Mouse (Mus musculus) thymus, postnatal 36 days (tissue): ENCODE results near the gene Catsperd.
A peak's percentile ranks its signal among the peaks of the same experiment; 100 is the strongest.

Experiments
- DNase-seq, 2 experiments: peaks; one replicate each; pipeline ENCODE4 v3.0.0; 2022; ENCODE audit warnings: mixed read lengths in 2 of 2

Catsperd gene

DNA sequence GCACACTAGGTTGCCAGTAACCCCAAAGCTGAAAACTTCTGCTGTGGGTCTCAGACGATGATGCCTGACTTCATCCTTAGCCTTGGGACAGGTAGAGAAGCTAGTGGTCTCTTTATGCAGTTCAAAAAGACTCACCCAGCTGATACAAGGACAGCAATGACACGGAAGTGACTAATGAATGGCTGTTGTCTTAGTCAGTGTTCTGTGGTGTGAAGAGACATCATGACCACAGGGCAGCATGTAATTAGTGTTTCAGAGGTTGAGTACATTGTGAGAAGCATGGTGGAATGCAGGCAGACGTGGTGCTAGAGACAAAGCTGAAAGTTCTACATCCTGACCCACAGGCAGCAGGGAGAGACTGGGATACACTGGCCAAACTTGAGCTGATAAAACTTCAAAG lies 39.6 kb downstream of the Catsperd start:
- DNase-seq: no peak

DNA sequence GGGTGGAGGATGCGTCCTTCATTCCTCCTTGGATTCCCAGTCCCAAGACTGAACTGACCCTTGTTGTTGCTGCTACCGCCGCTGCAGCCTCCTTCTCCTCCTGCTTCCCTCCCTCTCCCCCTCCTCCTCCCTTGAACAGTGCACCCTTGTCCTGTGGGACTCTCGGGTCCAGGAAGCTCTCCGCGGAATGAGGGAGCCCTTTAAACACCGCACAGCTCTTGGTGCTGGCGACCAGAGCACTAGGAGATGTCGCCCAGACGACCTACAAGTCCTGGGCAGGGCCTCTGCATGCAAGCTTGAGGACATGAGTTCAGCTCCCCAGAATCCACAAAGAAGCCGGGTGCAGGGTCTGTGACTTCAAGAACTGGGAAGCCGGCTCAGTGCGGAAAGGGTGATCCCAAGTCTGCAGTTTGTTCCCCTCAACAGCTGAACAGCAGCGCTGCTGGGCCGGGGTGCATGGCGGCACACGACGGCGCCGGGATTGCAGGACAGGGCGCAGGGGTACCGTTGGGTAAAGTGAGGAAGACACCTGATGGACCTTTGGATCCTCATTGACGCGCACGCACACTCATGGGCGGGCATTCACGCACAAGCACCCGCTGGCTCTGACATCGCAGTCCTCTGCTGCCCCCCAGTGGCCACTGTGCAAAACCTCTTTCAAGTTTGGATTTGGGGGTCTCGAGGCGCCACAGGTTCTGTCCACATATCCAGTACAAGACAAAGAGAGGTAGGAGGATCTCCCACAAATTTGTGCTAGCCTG lies 40.6 kb downstream of the Catsperd start:
- DNase-seq: peak; percentile 80 to 83

DNA sequence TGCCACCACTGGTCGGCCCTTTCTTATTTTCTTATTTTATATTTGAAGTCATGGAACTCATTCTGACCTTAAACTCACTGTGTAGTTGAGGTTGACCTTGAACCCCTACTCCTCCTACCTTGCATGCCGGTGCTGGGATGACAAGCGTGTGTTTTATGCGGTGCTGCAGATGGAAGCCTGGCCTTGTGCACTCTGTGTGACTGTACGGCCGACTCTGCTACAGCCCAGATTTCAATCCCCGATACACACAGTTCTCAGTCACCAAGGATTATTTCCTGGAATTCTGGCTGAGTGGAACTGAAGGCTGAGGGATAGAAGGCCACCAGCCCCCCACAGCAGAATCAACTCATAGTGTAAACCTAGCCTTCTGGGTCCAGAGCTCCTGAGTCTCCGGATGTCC lies 41.8 kb downstream of the Catsperd start:
- DNase-seq: no peak

DNA sequence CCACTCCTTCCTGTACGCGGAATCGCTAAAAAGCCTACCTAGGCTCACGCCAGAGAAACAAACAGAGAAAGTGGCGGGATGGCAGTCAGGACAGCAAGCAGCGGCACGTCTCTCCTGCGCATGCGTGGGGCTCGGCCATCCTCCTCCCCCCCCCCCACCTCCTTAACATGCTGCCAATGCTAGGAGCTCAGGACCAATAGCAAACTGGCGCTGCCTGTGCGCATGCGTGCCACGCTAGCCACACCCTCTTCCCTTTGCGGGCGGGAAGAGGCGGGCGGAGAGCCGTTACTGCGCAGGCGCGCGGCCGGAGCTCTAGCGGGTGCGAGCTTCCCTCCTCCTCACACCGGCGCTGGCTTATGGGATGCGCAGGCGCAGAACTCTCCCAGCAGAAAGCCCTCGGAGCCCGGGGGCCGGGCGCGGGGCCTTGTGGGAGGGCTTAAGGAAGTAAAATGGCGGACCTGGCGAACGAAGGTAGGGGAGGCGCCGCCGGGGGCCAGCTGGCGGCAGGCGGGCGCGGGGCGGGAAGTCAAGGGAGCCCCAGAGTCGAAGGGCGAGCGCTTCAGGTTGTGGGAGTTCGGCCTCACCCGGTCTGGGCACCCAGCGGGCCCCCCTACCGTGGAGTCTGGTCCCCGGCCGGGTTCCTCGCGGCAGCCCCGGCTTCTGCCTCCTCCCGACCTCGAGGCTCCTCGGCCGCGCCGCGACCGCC lies 45.2 kb downstream of the Catsperd start, which contains the start of gene Ranbp3:
Gene Ranbp3 (plus strand): TSS at position 354 of the 706 bp plus-strand sequence.
- peak; percentile 99 to 100 for DNase-seq

DNA sequence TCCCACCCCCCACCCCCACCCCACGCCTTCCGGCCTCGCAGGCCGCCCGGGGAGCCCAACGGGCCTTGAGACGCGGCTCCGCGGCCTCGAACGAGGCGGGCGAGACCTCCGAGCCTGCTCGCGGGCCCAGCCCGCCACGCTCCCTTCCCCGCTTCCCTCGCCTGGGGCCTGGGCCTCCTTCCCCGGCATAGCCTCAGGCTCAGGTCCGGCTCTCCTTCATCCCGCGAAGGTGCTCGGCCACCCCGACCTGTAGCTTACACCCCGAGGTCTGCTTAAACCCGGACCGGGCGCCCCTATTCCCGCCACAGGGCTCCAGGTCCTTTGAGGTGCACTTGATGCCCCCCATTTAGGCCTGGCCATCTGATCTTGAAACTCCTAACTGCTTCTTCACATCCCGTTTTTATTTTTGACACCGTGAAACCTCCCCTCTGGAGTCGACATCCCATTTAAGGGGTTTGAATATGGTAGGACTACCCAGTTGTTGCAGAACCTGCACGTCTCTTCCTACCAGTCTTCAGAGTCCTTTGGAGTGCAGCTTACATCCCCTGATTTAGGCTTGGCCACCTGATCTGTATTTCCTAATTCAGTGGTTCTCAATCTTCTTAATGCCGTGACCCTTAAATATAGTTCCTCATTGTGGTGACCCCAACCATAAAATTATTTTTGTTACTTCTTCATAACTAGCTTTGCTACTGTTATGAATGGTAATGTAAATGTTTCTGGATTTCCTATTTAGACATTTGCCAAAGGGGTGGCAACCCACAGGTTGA lies 45.9 kb downstream of the Catsperd start:
- DNase-seq: no peak

DNA sequence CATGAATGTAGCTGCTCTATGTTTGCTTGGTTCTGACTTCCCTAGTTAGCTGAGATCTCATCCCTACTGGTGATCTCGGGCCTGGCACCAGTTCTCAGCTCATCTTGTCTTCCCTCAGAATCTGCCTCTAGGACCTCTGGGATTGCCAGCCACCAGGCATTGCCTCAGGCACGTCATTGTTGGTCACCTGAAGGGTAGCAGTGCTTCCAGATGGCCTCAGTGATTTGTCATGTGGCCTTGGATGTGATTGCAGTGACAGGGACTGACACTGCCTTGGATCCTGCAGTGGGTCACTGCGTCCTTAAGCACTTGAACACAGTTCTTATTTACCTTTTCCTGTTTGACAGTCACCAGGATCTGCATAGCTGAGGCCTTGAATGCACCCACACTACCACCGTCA lies 53.8 kb downstream of the Catsperd start:
- no peak for DNase-seq

DNA sequence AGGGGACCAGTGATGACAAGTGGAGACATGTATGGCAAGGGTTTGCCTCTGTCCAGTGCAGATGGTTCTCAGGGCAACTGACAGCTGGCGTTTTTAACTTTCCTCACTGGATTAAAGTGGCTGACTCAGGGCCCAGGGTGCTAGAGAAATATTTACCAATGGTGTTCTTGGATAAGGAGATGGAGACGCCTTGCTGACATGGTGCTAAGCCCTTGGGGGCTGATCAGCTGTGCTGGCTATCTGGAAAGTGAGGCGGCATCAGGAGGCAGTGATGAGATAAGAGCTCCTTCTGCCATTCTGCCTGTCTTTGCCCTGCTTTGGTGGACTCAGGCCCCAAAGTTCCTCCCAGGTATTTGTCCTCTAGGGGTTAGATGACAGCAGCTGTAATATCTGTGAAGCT lies 54.9 kb downstream of the Catsperd start:
- no peak for DNase-seq

DNA sequence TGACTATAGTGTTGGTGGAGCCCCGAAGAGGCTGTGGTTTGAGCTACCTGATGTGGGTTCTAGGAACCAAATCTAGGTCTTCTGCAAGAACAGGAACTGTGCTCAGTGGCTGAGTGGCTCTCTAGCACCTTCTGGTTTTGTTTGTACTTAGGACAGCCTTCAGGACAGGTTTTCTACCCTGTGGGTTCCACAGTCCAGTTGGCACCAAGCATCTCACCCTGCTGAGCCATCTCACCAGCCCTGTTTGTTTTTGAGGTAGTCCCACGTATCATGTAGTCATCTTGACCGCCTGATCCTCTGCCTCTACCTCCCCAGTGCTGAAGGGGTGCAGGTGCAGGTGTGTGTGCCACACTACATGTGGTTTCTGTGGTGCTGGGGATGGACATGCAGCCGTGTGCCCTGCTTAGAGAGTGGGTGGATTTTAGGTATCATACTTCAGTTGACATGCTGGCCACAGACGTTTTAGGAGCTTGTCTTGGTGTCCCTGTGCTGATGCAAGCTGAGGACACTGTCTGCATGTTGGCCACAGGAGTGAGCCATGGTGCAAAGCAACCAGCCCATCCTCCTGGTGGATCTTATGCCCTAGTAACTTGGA lies 55.7 kb downstream of the Catsperd start:
- DNase-seq: peak; percentile 45 to 60

DNA sequence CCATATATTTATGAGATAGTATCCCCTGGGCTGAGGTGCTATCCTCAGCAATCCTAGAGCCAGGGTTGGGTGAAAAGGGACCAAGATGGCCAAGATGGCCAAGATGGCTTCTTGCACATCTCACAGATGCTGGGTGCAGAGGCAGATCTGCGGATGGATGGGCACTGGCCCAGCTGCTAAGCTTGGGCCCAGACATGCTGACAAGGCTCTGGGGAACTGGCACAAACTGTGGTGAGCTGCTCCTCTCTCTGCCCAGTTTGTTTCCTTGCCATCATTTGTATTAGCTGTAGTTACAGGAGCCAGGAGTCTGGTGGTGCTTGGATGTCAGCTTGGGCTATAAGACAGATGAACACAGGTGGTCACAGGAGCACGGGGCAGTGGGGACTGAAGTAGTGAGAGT lies 56.7 kb downstream of the Catsperd start:
- DNase-seq: no peak

DNA sequence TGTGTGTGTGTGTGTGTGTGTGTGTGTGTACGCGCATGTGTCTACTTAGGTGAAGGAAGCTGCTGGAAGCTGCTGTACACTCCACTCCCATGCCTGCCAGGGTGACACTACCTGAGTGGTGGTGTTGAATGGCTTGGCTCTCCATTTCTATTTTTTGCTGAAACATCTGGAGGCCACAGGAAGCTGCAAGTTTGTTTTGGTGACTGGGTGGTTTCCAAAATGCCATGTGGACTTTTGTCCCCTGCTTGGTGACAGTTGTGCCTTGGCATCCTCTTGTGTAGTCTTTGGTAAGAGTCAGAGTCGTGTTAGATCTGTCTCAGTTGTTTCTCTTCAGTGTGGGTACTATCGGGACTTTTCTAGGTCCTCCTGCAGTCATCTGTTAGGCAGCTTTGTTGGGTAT lies 58.9 kb downstream of the Catsperd start:
- no peak for DNase-seq

DNA sequence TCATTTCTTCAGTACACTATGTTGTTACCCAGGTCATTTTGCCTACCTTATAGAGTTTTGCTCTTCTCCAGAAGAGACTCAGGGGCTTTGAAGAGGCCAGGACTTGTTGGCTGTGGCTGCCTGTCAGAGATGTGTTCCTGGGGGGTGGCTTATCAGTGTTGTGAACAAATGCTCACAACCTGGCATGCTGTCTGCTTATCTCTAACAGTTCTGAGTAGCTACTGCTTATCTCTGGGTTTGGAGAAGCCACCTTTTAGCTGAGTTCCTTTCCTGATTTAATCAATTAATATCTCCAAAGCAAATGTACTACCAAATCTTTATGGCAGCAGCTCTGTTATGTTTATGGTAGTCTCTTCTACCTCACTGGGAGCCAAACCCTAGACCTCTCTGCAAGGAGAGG lies 60.1 kb downstream of the Catsperd start:
- DNase-seq: no peak

DNA sequence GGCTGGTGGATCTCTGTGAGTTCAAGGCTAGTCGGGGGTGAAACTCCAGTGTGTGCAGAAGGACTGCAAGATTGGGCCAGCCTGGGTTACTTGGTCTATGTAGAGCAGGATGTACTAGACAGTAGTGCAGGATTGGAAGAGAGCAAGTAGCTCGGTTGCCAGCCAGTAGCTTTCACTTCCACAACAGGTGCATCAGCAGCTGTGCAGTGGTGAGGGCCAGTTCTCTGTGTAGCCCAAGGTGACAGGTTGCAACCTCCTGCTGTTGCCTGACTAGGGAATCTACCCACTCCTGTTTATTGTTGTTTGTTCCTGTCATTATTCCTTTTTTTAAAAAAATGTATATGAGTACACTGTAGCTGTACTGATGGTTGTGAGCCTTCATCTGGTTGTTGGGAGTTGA lies 60.7 kb downstream of the Catsperd start:
- DNase-seq: no peak

DNA sequence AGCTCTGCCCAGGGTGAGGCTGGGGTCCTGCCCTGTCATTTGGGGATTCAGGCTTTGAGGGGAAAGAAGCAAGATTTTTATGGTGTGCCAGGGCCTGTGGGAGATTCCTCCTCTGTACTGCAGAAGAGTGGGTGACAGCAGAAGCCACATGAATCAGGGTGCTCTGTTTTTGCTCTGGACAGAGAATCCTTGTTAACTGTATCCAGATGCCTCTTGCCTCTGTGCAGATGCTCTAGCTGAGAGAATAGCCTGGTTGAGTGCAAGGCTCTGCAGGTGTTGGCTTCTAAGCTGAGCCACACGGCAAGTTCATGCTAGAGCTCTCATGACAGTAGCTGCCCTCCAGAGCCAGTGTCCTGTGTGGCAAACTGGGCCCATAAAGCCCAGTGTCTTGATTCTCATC lies 65.5 kb downstream of the Catsperd start:
- no peak for DNase-seq

DNA sequence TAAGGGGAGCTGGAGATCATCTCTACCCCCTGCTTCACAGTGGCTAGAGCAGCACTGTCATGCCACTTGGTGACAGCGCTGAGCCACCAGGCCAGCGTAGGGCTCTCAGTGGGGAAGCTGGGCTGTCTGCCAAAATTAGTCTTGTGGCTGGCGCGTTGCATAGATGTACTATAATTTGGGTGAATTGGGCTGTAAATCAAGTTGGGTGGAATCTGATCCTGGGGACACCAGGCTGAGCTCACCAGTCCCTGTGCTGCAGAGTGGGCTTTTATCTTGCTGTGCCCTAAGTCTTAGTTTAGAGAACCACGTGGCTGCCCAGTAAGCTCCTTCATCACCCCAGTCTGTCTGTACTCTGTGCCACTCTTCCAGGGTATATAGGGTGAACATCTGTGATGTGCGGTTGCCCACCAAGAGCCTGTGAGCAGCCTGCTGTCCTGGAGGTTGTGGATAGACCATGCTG lies 65.9 kb downstream of the Catsperd start:
- no peak for DNase-seq

DNA sequence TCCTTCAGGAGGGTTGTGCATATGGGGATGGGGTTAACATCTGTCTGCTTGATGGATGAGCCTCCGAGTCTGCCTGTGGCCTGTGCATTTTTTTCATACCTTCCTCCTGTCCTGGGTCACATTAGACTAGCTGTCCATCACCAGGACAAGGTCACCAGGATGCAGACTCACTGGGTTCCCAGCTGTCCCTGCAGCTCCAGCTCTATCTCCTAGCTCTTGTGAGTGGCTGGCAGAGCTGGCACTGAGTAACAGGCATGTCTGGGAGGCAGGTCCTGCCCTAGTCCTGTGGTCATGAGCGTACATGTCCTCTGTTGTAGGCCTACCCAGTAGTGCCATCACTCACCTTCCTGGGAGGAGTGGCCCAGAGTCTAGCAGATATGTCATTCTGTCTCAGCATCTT lies 72.5 kb downstream of the Catsperd start:
- no peak for DNase-seq

DNA sequence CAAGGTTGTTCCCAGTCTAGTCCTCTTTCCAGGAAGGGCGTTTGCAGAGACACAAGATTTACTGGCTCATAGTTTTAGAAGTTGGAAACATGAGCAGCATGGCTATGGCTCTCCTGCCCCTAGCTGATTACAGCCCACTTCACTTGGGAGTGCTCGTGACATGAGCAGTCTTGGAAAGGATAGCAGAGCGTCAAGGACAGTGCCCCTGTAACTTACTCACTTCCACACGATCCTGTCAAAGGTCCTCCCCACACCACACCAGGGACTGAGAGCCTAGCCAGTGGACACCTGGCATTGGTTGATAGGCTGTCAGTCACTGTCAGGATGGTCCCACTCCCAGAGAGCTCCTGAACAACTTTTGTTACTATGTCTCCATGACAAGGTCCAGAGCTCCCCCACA lies 75.1 kb downstream of the Catsperd start:
- no peak for DNase-seq

DNA sequence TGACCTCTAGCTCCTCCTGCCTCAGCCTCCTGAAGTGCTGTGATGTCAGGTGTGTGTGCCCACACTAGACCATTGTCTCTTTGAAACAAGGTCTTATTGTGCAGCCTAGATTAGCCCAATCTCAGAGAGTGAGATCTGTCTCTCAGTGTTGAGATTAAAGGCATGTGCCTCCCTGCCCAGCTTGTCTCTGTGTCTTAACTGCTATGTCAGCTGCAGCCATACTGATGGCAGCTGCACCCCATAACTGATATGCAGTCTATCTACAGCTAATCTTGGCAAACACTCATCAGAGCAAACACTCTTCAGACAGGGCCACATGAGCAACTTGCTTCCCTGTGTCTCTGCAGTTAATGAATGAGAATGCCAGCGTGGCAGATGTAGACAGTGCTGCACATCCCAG lies 78.6 kb downstream of the Catsperd start:
- DNase-seq: no peak

DNA sequence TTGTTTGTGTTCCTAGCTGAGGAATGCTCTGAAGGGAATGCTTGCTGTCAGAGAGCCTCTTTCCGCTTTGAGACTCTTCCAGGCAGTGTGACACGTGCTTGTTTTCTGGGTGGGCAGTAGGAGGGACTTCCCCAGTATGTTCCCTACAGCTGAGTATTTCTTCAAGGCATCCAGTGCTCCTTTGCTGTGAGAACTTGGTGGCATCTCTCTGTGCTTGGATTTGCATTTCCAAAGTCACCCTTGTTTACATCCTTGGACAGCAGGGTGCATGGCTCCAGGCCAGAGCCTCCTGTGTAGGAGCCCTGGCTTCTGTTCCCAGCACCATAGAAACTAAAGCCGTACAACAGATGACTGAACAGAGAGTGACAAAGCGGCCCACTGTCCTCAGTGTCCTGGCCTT lies 80.7 kb downstream of the Catsperd start:
- DNase-seq: no peak

DNA sequence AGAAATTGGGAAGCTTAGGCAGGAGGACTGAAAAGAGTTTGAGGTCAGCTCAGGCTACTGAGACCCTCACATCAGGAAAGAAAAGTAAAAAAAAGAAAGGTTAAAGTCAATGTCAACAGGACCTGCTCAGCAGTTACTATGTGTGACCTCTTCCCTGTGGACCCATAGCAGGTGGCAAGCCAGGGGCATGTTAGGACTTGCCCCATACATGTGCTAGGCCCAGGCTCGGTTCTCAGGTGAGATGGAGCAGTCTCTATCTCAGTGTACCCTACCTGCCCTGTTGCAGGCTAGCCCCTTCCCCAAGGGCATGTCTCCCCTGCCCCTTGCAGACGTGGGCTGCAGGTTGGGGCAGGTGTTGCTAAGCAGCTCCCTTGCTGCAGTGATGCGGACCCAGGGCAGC lies 81.8 kb downstream of the Catsperd start:
- no peak for DNase-seq
